Mouse (Mus musculus) heart, embryonic 12.5 days (tissue): ENCODE results near the gene Spag7. TPM values are rescaled to one million over a fixed set of nuclear protein-coding genes. Genes with fewer than 3 reads are reported as not detected.

Experiments used
- ATAC-seq: fragments of 200-750 bp; cut with Nextera tagmentation; 2 replicates; pipeline ENCODE4 v1.8.0; 2017; ENCODE audit warnings: moderate TSS enrichment, moderate library complexity; ENCODE audit not compliant: insufficient number of reproducible peaks, low FRiP score
- H3K27ac ChIP-seq: fragments of 300-500 bp; sonication (generic); 2 replicates; pipeline ENCODE4 v1.5.1; 2016; ENCODE audit warnings: mild to moderate bottlenecking, moderate library complexity; ENCODE audit not compliant: poor library complexity, severe bottlenecking
- H3K27me3 ChIP-seq: fragments of 300-500 bp; sonication (generic); replicated peaks from 2 replicates; pipeline ENCODE4 v1.6.1; 2016; ENCODE audit warnings: mild to moderate bottlenecking, moderate library complexity
- H3K36me3 ChIP-seq: fragments of 300-500 bp; sonication (generic); 2 replicates; pipeline ENCODE4 v1.6.1; 2016; ENCODE audit warnings: mild to moderate bottlenecking, moderate library complexity
- H3K4me1 ChIP-seq: fragments of 300-500 bp; sonication (generic); replicated peaks from 2 replicates; pipeline ENCODE4 v1.6.1; 2016; ENCODE audit warnings: mild to moderate bottlenecking
- H3K4me2 ChIP-seq: fragments of 300-500 bp; sonication (generic); 2 replicates; pipeline ENCODE4 v1.6.1; 2016; ENCODE audit warnings: mild to moderate bottlenecking, moderate library complexity
- H3K4me3 ChIP-seq: fragments of 300-500 bp; sonication (generic); 2 replicates; pipeline ENCODE4 v1.5.1; 2016; ENCODE audit warnings: mild to moderate bottlenecking
- H3K9ac ChIP-seq: fragments of 300-500 bp; sonication (generic); 2 replicates; pipeline ENCODE4 v1.6.1; 2016; ENCODE audit warnings: mild to moderate bottlenecking, moderate library complexity
- H3K9me3 ChIP-seq: fragments of 300-500 bp; sonication (generic); replicated peaks from 2 replicates; pipeline ENCODE4 v1.6.1; 2016; ENCODE audit warnings: mild to moderate bottlenecking, moderate library complexity
- WGBS: fragments of 180-500 bp; shearing (Covaris S2); methylation state at CpG from one replicate; pipeline ENCODE4 v1.1.7; 2016; 5-methylcytosine and 5-hydroxymethylcytosine counted together
- polyA plus RNA-seq: library from polyadenylated mRNA; unstranded; fragments of >200 nt; fragmentation: Nextera tagmentation; extraction: Ambion mirVana; gene quantifications from 2 replicates; pipeline ENCODE4 v1.2.1, GENCODE M21; 2016

The Spag7 gene
- polyA plus RNA-seq, 1 experiment from 2014 or later, result 164 TPM

GRCm38 (mm10) chr11:70699722-70700556 lies 30.7 kb upstream of the Spag7 start, which contains the start of the genes Inca1 and Kif1c:
Inca1 (minus strand) TSS chr11:70700155.
Kif1c (plus strand) TSS chr11:70700548.
- Histone ChIP-seq H3K4me2 (peak within 1 kb of the TSS; percentile 89), H3K9ac (peak within 1 kb of the TSS; percentile 95), H3K4me3 (peak within 1 kb of the TSS; percentile 84), H3K4me1 (peaks cover 29% of the 10 kb centered on the region), H3K36me3 (peaks cover 19% of the 10 kb centered on the region), H3K27me3 (no peaks in the 10 kb centered on the region), H3K9me3 (no peaks in the 10 kb centered on the region), H3K27ac (peak within 1 kb of the TSS; percentile 95)
- 2% methylated on average over 64 of the region's 69 CpGs for whole genome bisulfite sequencing
- peak; percentile 94 for ATAC-seq

GRCm38 (mm10) chr11:70699051-70699450 lies 29.8 kb upstream of the Spag7 start:
- Histone ChIP-seq H3K36me3 (peaks cover 10% of the 10 kb centered on the region), H3K27ac (no peak overlapping the region), H3K9me3 (no peaks in the 10 kb centered on the region), H3K4me2 (no peak overlapping the region), H3K27me3 (no peaks in the 10 kb centered on the region), H3K9ac (peak overlapping the region; percentile 95), H3K4me1 (peaks cover 29% of the 10 kb centered on the region), H3K4me3 (0 out of 2 replicates have a peak overlapping the region, but pooled peaks have one; percentile 84)
- no peak for ATAC-seq
- 78% methylated on average over 2 of the region's 2 CpGs for WGBS

GRCm38 (mm10) chr11:70697376-70697775 lies 28.2 kb upstream of the Spag7 start:
- no peaks in the 10 kb centered on the region for H3K27me3 ChIP-seq
- H3K4me2 ChIP-seq, result no peak overlapping the region
- ATAC-seq, result no peak
- no peak overlapping the region for H3K4me3 ChIP-seq
- no peak overlapping the region for H3K9ac ChIP-seq
- no peak overlapping the region for H3K27ac ChIP-seq
- no peaks in the 10 kb centered on the region for H3K36me3 ChIP-seq
- peaks cover 16% of the 10 kb centered on the region for H3K4me1 ChIP-seq
- 66% methylated on average over 3 of the region's 3 CpGs for WGBS
- H3K9me3 ChIP-seq, result no peaks in the 10 kb centered on the region

GRCm38 (mm10) chr11:70693504-70693903 lies 24.3 kb upstream of the Spag7 start:
- no peaks in the 10 kb centered on the region for H3K9me3 ChIP-seq
- H3K4me3 ChIP-seq, result no peak overlapping the region
- no peak overlapping the region for H3K4me2 ChIP-seq
- H3K4me1 ChIP-seq, result peaks cover 12% of the 10 kb centered on the region
- no peaks in the 10 kb centered on the region for H3K27me3 ChIP-seq
- 54% methylated on average over 3 of the region's 3 CpGs for WGBS
- no peak overlapping the region for H3K27ac ChIP-seq
- no peak for ATAC-seq
- H3K36me3 ChIP-seq, result no peaks in the 10 kb centered on the region
- H3K9ac ChIP-seq, result no peak overlapping the region

- Histone ChIP-seq H3K9ac (no peak overlapping the region), H3K4me3 (no peak overlapping the region), H3K36me3 (peaks cover 12% of the 10 kb centered on the region), H3K27ac (no peak overlapping the region), H3K4me1 (peaks cover 25% of the 10 kb centered on the region), H3K27me3 (no peaks in the 10 kb centered on the region), H3K9me3 (no peaks in the 10 kb centered on the region), H3K4me2 (no peak overlapping the region)
- 34% methylated on average over 4 of the region's 4 CpGs for WGBS
- no peak for ATAC-seq
These were observed 20.4 kb upstream of the Spag7 start for GRCm38 (mm10) chr11:70689578-70689977.

- H3K4me1 ChIP-seq, result peaks cover 25% of the 10 kb centered on the region
- WGBS, result 13% methylated on average over 8 of the region's 8 CpGs
- H3K27ac ChIP-seq, result peak overlapping the region; percentile 79
- H3K27me3 ChIP-seq, result no peaks in the 10 kb centered on the region
- ATAC-seq, result no peak
- no peaks in the 10 kb centered on the region for H3K9me3 ChIP-seq
- peak overlapping the region; percentile 87 for H3K4me2 ChIP-seq
- H3K4me3 ChIP-seq, result peak overlapping the region; percentile 78
- H3K36me3 ChIP-seq, result peaks cover 23% of the 10 kb centered on the region
- H3K9ac ChIP-seq, result peak overlapping the region; percentile 90
These were observed 19.2 kb upstream of the Spag7 start for GRCm38 (mm10) chr11:70688372-70688771.

GRCm38 (mm10) chr11:70687601-70688199 lies 18.5 kb upstream of the Spag7 start, which contains the start of gene Camta2:
Camta2 (minus strand) TSS chr11:70688105.
- WGBS, result under 1% methylated on average over 55 of the region's 55 CpGs
- peak; percentile 84 for ATAC-seq
- peak within 1 kb of the TSS; percentile 79 for H3K27ac ChIP-seq

GRCm38 (mm10) chr11:70686901-70687566 lies 17.8 kb upstream of the Spag7 start:
- Histone ChIP-seq H3K4me3 (peak overlapping the region; percentile 78), H3K27me3 (no peaks in the 10 kb centered on the region), H3K36me3 (peaks cover 36% of the 10 kb centered on the region), H3K9ac (peak overlapping the region; percentile 90), H3K4me1 (peaks cover 30% of the 10 kb centered on the region), H3K4me2 (peak overlapping the region; percentile 87), H3K9me3 (no peaks in the 10 kb centered on the region), H3K27ac (peak overlapping the region; percentile 79)
- WGBS, result 3% methylated on average over 16 of the region's 16 CpGs
- peak; percentile 44 for ATAC-seq

More at GRCm38 (mm10) chr11:70687601-70688199, 18.5 kb upstream of the Spag7 start, which contains the start of gene Camta2:
- peaks cover 29% of the 10 kb centered on the region for H3K36me3 ChIP-seq
- peak within 1 kb of the TSS; percentile 90 for H3K9ac ChIP-seq
- no peaks in the 10 kb centered on the region for H3K9me3 ChIP-seq
- H3K27me3 ChIP-seq, result no peaks in the 10 kb centered on the region
- H3K4me3 ChIP-seq, result peak within 1 kb of the TSS; percentile 78
- peaks cover 25% of the 10 kb centered on the region for H3K4me1 ChIP-seq
- H3K4me2 ChIP-seq, result peak within 1 kb of the TSS; percentile 87

GRCm38 (mm10) chr11:70683640-70684039 lies 14.4 kb upstream of the Spag7 start:
- no peak overlapping the region for H3K4me2 ChIP-seq
- H3K4me3 ChIP-seq, result no peak overlapping the region
- no peaks in the 10 kb centered on the region for H3K27me3 ChIP-seq
- 83% methylated on average over 5 of the region's 5 CpGs for WGBS
- H3K4me1 ChIP-seq, result peaks cover 24% of the 10 kb centered on the region
- H3K9ac ChIP-seq, result no peak overlapping the region
- no peaks in the 10 kb centered on the region for H3K9me3 ChIP-seq
- H3K27ac ChIP-seq, result no peak overlapping the region
- ATAC-seq, result no peak
- peaks cover 64% of the 10 kb centered on the region for H3K36me3 ChIP-seq

- no peaks in the 10 kb centered on the region for H3K9me3 ChIP-seq
- 0 out of 2 replicates have a peak, but pooled peaks have one; percentile 39 for ATAC-seq
- no peak overlapping the region for H3K27ac ChIP-seq
- H3K4me3 ChIP-seq, result no peak overlapping the region
- 18% methylated on average over 11 of the region's 11 CpGs for WGBS
- peaks cover 71% of the 10 kb centered on the region for H3K36me3 ChIP-seq
- H3K4me1 ChIP-seq, result peaks cover 15% of the 10 kb centered on the region
- peak overlapping the region; percentile 28; the same call in 1 of the 2 replicates for H3K9ac ChIP-seq
- no peaks in the 10 kb centered on the region for H3K27me3 ChIP-seq
- peak overlapping the region; percentile 23; the same call in 1 of the 2 replicates for H3K4me2 ChIP-seq
These were observed 12.8 kb upstream of the Spag7 start for GRCm38 (mm10) chr11:70681897-70682581.
